Comparison of ENCODE assay signal across 8 mouse cellular contexts in the genomic region with DNA sequence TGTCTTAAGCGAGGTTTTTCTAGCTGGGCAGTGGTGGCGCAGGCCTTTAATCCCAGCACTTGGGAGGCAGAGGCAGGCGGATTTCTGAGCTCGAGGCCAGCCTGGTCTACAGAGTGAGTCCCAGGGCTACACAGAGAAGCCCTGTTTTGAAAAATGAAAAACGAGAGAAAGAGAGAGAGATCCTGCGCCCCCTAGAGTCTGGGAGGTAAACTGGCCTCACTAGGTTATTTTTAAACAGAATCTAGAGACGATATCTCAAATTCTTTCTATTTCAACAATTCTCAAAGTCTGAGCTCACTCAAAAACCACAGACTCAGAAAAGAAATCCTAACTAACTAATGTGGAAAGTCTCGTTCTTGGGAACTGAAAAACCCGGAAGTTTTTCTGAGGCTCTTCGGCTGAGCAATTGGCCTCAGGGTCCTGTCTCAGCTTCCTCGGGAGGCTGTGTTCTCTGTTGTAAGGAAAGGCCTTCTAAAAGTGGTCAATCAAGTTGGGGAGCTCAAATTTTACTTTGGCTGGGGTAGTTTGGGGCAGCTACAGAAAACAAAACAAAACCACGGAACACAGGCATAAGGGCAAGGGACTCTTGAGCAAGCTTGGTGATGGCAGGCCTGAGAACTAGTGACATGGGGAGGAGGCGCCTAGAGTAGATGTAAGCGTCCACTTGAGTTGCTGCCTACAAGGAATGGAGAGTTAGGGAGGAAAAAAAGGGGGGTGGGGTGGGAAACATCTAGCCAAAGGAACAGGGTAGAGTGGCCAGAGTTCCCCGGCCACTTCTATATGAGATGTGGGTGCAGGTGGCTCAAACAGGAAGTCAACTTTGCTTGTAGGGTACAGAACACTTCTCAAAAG. TPM values are rescaled to one million over a fixed set of nuclear protein-coding genes. Genes with fewer than 3 reads are reported as not detected.
DNase-seq lines count a peak whose midpoint lies in the region; ATAC-seq and TF ChIP-seq lines count a peak whose summit lies in the region.

No protein-coding gene starts in this region.

- TF ChIP-seq CTCF in spleen, adult 2 months (IDR thresholded peaks at IDR 0.05; ENCODE audit: extremely low read depth, insufficient read depth, insufficient read length, insufficient replicate concordance): no peak; the same call in 1 of the 2 replicates
- TF ChIP-seq CTCF in liver, postnatal 0 days (IDR thresholded peaks at IDR 0.05; ENCODE audit: low read depth): peak; percentile 59

- peaks cover 34% of the 10 kb centered on the region for H3K4me1 ChIP-seq in erythroblast, embryonic 14.5 days (ENCODE audit: control insufficient read depth)
- peaks cover 11% of the 10 kb centered on the region; the same call in 1 of the 2 replicates for H3K4me1 ChIP-seq in spleen, adult 2 months (ENCODE audit: control insufficient read depth, insufficient read depth, insufficient read length)
- peaks cover 26% of the 10 kb centered on the region for H3K4me1 ChIP-seq in liver, postnatal 0 days (ENCODE audit: insufficient read depth)

- no peak for TF ChIP-seq POLR2A in spleen, adult 2 months (IDR thresholded peaks at IDR 0.05; ENCODE audit: low read depth, low read length)

- H3K27ac ChIP-seq in spleen, adult 2 months (ENCODE audit: insufficient read depth, low read length): peak overlapping the region; percentile 85
- H3K27ac ChIP-seq in liver, postnatal 0 days (ENCODE audit: low read depth): peak overlapping the region; percentile 53

- DNase-seq in spleen, adult 2 months (ENCODE audit: low read depth in 1 of 2, low spot score in 2 of 2): peak; percentile 47 to 61
- DNase-seq in spleen, adult 12 weeks (ENCODE audit: low spot score): no peak
- DNase-seq in liver, postnatal 0 days: peak; percentile 49
- DNase-seq in thymus, postnatal 25 days: peak; percentile 61
- no peak for DNase-seq in ovary, postnatal 14 days (ENCODE audit: low spot score)

- peaks cover 32% of the 10 kb centered on the region for H3K27me3 ChIP-seq in erythroblast, embryonic 14.5 days (ENCODE audit: control insufficient read depth)
- H3K27me3 ChIP-seq in spleen, adult 2 months (ENCODE audit: control insufficient read depth, insufficient read depth, low read length): no peaks in the 10 kb centered on the region
- no peaks in the 10 kb centered on the region for H3K27me3 ChIP-seq in liver, postnatal 0 days (ENCODE audit: insufficient read depth, low read length)

- H3K9me3 ChIP-seq in erythroblast, embryonic 14.5 days (ENCODE audit: control insufficient read depth, low read length): no peaks in the 10 kb centered on the region
- H3K9me3 ChIP-seq in liver, postnatal 0 days (ENCODE audit: low read length): no peaks in the 10 kb centered on the region

- H3K4me3 ChIP-seq in erythroblast, embryonic 14.5 days (replicated peaks): peak overlapping the region; percentile 70
- H3K4me3 ChIP-seq in spleen, adult 2 months (ENCODE audit: extremely low read depth, insufficient read depth, insufficient read length): no peak overlapping the region
- H3K4me3 ChIP-seq in liver, postnatal 0 days (ENCODE audit: low read depth, low read length): peak overlapping the region; percentile 56; the same call in 1 of the 2 replicates

- no peak for TF ChIP-seq EP300 in liver, postnatal 0 days (IDR thresholded peaks at IDR 0.05; ENCODE audit: low read depth)

- H3K9ac ChIP-seq in liver, postnatal 0 days (replicated peaks): peak overlapping the region; percentile 77; the same call in 1 of the 2 replicates

- peak overlapping the region; percentile 98 for H3K4me2 ChIP-seq in liver, postnatal 0 days (ENCODE audit: low read depth, low read length)

- no peaks in the 10 kb centered on the region for H3K36me3 ChIP-seq in erythroblast, embryonic 14.5 days (ENCODE audit: control insufficient read depth)
- H3K36me3 ChIP-seq in spleen, adult 2 months (ENCODE audit: control insufficient read depth, insufficient read depth, low read length): no peaks in the 10 kb centered on the region
- H3K36me3 ChIP-seq in liver, postnatal 0 days (replicated peaks; ENCODE audit: insufficient read depth, low read length): no peaks in the 10 kb centered on the region

- 55% methylated on average over 15 of the region's 15 CpGs for WGBS in spleen, adult 2 months
- WGBS in liver, postnatal 0 days (ENCODE audit: insufficient replicate concordance): 61% methylated on average over 15 of the region's 15 CpGs

- ATAC-seq in erythroblast, adult 5-6 weeks (replicated peaks; ENCODE audit: low FRiP score, poor library complexity, severe bottlenecking): no peak
- ATAC-seq in liver, postnatal 0 days: no peak
- ATAC-seq in megakaryocyte-erythroid progenitor cell, adult 5-6 weeks (replicated peaks; ENCODE audit: low FRiP score, low TSS enrichment, poor library complexity, severe bottlenecking): no peak

RNA-seq across cellular contexts. Expression of a gene that starts 8.0 kb away (rescaled TPM):
- polyA plus RNA-seq in erythroblast, embryonic 14.5 days (2012): 0.01 TPM in 2 replicates
- 0.58 and 2.7 TPM in 2 replicates for total RNA-seq in erythroblast, adult 5-6 weeks (2015; ENCODE audit: low replicate concordance)
- total RNA-seq in erythroblast, adult 5-6 weeks (2017; ENCODE audit: low replicate concordance): 1.1 and 7.0 TPM in 2 replicates
- 26.2 and 33.4 TPM in 2 replicates for polyA plus RNA-seq in spleen, adult 2 months (2012; rRNA removed)
- polyA plus RNA-seq in liver, postnatal 0 days (2015; fragmentation: Nextera tagmentation; extraction: Ambion mirVana): 4.3 and 4.5 TPM in 2 replicates
- 7.8 and 13.8 TPM in 2 replicates for total RNA-seq in megakaryocyte-erythroid progenitor cell, adult 5-6 weeks (2014; fragmentation: Nextera tagmentation)
- total RNA-seq in megakaryocyte-erythroid progenitor cell, adult 5-6 weeks (2017): 3.6 and 8.6 TPM in 2 replicates

RNA-seq across cellular contexts. Expression of a gene that starts 17.4 kb away (rescaled TPM):
- polyA plus RNA-seq in erythroblast, embryonic 14.5 days (2012): not detected in 2 replicates
- not detected in 2 replicates for total RNA-seq in erythroblast, adult 5-6 weeks (2015; ENCODE audit: low replicate concordance)
- not detected in 2 replicates for total RNA-seq in erythroblast, adult 5-6 weeks (2017; ENCODE audit: low replicate concordance)
- 0.08 and 0.13 TPM in 2 replicates for polyA plus RNA-seq in spleen, adult 2 months (2012; rRNA removed)
- 0.90 and 1.0 TPM in 2 replicates for polyA plus RNA-seq in liver, postnatal 0 days (2015; fragmentation: Nextera tagmentation; extraction: Ambion mirVana)
- total RNA-seq in megakaryocyte-erythroid progenitor cell, adult 5-6 weeks (2014; fragmentation: Nextera tagmentation): 6.8 TPM in 1 of 2 replicates, not detected in the other
- total RNA-seq in megakaryocyte-erythroid progenitor cell, adult 5-6 weeks (2017): 0.95 TPM in 1 of 2 replicates, not detected in the other

Comparison
In these comparisons a context has a peak if more than half of its experiments do, and no peak if none do; other contexts are left out.
1. DNase-seq: peak in spleen, adult 2 months (2 of 2), liver, postnatal 0 days (single experiment) and thymus, postnatal 25 days (single experiment); none in spleen, adult 12 weeks (single experiment) and ovary, postnatal 14 days (single experiment).